Mouse (Mus musculus): ENCODE measurements around the gene Dusp16. TPM values are rescaled to one million over a fixed set of nuclear protein-coding genes. Genes with fewer than 3 reads are reported as not detected.
A peak's percentile ranks its signal among the peaks of the same experiment; 100 is the strongest.

Gene Dusp16
- polyA plus RNA-seq, 1 experiment from 2014 or later: 6.7 TPM

DNA sequence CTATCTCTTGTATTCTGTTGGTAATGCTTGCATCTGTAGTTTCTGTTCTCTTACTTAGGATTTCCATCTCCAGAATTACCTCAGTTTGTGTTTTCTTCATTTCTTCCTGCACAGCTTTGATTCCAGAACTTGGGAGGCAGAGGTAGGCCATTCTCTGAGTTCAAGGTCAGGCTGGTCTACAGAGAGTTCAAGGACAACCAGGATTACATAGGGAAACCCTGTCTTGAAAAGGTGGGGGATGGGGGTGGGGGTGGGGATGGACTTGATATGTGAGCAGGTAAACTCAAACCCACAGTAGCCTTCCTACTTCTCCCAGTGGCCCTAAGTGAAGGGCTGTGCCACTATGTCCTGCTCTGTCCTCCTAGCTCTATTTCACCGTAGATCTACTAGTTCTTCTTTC, 20.6 kb upstream of the Dusp16 start:
- 57% methylated on average over 1 of the region's 1 CpGs for WGBS (ENCODE audit: insufficient replicate concordance)
- Histone ChIP-seq H3K9ac (no peak overlapping the region), H3K27ac (no peak overlapping the region), H3K36me3 (no peaks in the 10 kb centered on the region), H3K27me3 (replicated peaks) (peaks cover 13% of the 10 kb centered on the region; the same call in 1 of the 2 replicates), H3K9me3 (replicated peaks) (no peaks in the 10 kb centered on the region), H3K4me1 (no peaks in the 10 kb centered on the region), H3K4me3 (no peak overlapping the region), H3K4me2 (no peak overlapping the region)
- no peak for ATAC-seq

DNA sequence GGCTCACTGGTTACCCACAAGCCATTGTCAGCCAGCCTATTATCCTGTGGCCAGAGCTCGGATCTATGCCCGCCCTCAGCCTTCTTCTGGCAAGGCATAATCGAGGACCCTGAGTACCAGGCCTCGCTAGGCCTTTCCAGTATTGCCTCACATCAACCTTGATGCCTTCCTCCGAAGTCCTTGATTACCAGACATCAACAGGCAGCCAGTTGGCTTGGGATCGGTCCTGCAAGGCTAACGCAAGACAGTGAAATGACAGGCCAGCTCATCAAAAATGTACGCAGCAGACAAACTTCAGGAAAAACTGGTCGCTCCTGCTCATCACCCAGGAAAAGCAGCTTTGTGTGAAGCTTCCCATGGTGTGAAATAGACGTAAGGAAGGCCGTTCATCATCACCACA, 15.4 kb upstream of the Dusp16 start:
- 79% methylated on average over 11 of the region's 11 CpGs for WGBS (ENCODE audit: insufficient replicate concordance)
- H3K4me1 ChIP-seq: no peaks in the 10 kb centered on the region
- no peaks in the 10 kb centered on the region for H3K9me3 ChIP-seq (replicated peaks)
- no peak overlapping the region for H3K9ac ChIP-seq
- no peak overlapping the region for H3K27ac ChIP-seq
- no peak overlapping the region for H3K4me3 ChIP-seq
- ATAC-seq: no peak
- H3K4me2 ChIP-seq: no peak overlapping the region
- H3K36me3 ChIP-seq: no peaks in the 10 kb centered on the region
- H3K27me3 ChIP-seq (replicated peaks): no peaks in the 10 kb centered on the region

DNA sequence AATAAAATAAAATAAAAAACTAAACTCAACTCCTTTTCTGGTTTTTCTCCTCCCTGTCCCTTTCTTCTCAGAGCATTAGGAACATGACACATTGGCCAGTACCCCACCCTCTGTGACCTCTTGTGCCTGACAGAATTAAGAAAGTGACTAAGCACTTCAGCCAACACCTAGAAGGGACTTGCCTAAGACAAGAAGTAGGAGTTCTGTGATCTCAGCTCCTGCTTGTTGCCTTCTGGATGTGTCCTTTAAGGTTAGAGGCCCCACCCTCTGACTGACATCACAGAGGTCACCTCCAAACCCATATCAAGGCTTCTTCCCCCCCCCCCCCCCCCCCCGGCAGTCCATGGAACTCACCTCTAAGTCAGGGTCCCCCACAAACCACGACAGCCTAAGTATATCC, 14.7 kb upstream of the Dusp16 start:
- no peak overlapping the region for H3K9ac ChIP-seq
- no peak overlapping the region for H3K27ac ChIP-seq
- no peak overlapping the region for H3K4me2 ChIP-seq
- H3K4me3 ChIP-seq: no peak overlapping the region
- H3K27me3 ChIP-seq (replicated peaks): no peaks in the 10 kb centered on the region
- H3K9me3 ChIP-seq (replicated peaks): no peaks in the 10 kb centered on the region
- H3K4me1 ChIP-seq: no peaks in the 10 kb centered on the region
- WGBS (ENCODE audit: insufficient replicate concordance): 43% methylated on average over 1 of the region's 2 CpGs
- H3K36me3 ChIP-seq: no peaks in the 10 kb centered on the region
- no peak for ATAC-seq

DNA sequence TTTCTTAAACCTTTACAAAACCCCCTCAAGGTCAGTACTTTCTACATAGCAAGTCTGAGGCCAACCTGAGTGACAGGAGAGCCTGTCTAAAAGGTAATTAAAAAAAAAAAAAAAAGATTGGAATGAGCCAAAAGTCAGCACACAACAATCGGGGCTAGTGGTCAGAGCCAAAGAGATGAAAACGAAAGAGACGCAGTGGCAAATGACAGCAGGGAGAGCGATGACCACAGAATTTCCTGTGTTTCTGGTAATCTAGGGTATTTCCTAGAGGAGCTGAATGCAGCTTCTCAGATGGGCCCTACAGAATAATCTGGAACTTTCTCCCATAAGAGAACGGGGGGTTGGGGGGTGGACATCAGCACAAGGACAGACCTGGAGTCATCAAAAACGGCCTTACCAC, 13.7 kb upstream of the Dusp16 start:
- Histone ChIP-seq H3K9me3 (replicated peaks) (no peaks in the 10 kb centered on the region), H3K27me3 (replicated peaks) (no peaks in the 10 kb centered on the region), H3K4me3 (no peak overlapping the region), H3K9ac (no peak overlapping the region), H3K4me2 (no peak overlapping the region), H3K27ac (no peak overlapping the region), H3K4me1 (no peaks in the 10 kb centered on the region), H3K36me3 (no peaks in the 10 kb centered on the region)
- 42% methylated on average over 6 of the region's 6 CpGs for WGBS (ENCODE audit: insufficient replicate concordance)
- ATAC-seq: no peak

DNA sequence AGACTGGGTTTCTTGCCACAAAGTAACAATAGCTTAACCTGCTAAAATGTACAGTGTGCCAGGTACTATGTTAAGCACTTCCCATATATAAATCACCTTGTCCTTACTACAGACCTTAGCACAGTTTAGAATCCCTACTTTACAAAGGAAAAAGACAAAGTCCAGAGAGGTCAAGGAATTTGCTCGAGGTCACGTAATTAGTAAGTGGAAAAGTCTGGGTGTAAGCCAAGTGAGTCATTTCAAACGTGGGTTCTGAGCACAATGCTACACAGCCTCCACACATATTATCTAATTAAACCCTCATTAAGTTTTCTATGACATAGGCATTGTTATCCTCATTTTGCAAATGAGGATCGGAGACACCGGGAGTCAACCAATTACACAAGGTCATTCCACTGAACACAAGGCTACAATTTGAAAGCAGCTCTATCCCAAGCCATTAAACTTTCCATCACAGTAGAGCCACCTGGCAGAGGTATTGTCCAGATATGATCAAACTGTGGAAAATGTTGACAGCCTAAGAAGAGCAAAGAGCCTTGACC, 12.4 kb upstream of the Dusp16 start:
- no peak for ATAC-seq
- H3K27ac ChIP-seq: no peak overlapping the region
- H3K27me3 ChIP-seq (replicated peaks): no peaks in the 10 kb centered on the region
- H3K4me3 ChIP-seq: no peak overlapping the region
- no peaks in the 10 kb centered on the region for H3K4me1 ChIP-seq
- H3K4me2 ChIP-seq: no peak overlapping the region
- H3K36me3 ChIP-seq: no peaks in the 10 kb centered on the region
- H3K9ac ChIP-seq: no peak overlapping the region
- H3K9me3 ChIP-seq (replicated peaks): no peaks in the 10 kb centered on the region
- WGBS (ENCODE audit: insufficient replicate concordance): 79% methylated on average over 5 of the region's 5 CpGs

DNA sequence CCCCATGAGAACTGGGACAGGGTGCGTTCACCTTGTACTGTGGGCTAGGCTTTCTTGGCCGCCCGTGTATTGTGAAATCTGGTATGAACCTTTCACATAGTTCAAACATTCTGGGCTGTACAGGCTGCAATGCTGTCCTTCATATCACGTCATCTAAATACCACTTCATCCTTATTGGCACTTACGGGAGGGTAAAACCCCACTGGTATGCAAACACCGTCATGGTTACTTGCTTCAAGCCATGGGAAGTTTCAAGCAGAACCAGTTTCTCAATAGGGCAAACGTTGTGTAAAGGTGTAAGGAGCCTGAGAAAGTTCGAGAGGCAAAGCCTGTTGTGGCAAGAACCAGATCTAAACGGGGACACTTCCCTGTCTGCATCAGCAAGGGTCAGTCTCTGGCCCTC, 10.2 kb upstream of the Dusp16 start:
- no peaks in the 10 kb centered on the region for H3K9me3 ChIP-seq (replicated peaks)
- H3K27ac ChIP-seq: no peak overlapping the region
- H3K27me3 ChIP-seq (replicated peaks): no peaks in the 10 kb centered on the region
- no peak overlapping the region for H3K4me3 ChIP-seq
- ATAC-seq: no peak
- H3K4me2 ChIP-seq: no peak overlapping the region
- no peaks in the 10 kb centered on the region for H3K36me3 ChIP-seq
- 73% methylated on average over 9 of the region's 9 CpGs for WGBS (ENCODE audit: insufficient replicate concordance)
- no peaks in the 10 kb centered on the region for H3K4me1 ChIP-seq
- H3K9ac ChIP-seq: no peak overlapping the region

DNA sequence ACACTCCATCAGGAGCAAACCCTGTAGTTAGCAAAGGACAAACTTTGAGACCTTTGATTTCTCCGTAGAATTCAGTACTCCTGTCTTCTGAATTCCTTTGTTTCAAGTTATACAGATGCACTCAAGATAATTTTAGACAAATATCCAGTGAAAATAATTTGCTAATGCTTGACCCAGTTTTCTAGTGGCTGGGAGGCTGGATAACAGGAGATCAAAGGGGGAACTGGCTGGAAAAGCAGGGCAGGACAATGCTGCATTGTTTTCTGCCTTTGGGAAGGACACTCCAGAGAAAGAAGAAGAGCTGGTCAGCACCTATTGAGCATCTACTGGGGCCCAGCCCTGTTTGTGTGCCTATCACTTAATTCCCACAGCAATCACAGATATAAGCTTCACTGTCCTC, 9.1 kb upstream of the Dusp16 start:
- Histone ChIP-seq H3K4me1 (no peaks in the 10 kb centered on the region), H3K27ac (no peak overlapping the region), H3K36me3 (no peaks in the 10 kb centered on the region), H3K9ac (no peak overlapping the region), H3K4me3 (no peak overlapping the region), H3K27me3 (replicated peaks) (no peaks in the 10 kb centered on the region), H3K9me3 (replicated peaks) (no peaks in the 10 kb centered on the region), H3K4me2 (no peak overlapping the region)
- no peak for ATAC-seq
- WGBS (ENCODE audit: insufficient replicate concordance): 76% methylated on average over 1 of the region's 1 CpGs

DNA sequence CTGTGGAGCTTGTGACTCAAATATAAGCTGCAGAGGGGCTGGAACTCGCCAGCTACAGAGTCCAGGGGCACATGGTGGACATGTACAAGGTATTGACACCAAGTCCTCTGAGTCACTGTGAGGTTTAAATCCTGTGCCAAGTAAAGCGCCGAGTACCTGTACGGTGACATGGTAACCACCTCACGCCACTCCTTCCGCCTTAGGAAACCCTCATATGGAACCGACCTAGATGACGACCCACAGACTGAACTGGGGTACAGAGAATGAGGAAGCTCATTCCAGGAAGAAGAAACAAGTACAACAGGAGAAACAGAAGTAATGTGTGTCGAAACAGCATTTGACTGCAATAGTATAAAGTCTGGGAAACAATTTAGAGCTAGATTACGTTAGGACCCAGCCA, 3.9 kb upstream of the Dusp16 start:
- Histone ChIP-seq H3K36me3 (no peaks in the 10 kb centered on the region), H3K27me3 (replicated peaks) (0 out of 2 replicates have a peak, but pooled peaks cover 3% of the 10 kb centered on the region), H3K4me2 (no peak overlapping the region), H3K4me3 (no peak overlapping the region), H3K4me1 (peaks cover 15% of the 10 kb centered on the region), H3K9me3 (replicated peaks) (no peaks in the 10 kb centered on the region), H3K27ac (no peak overlapping the region), H3K9ac (no peak overlapping the region)
- no peak for ATAC-seq
- 57% methylated on average over 10 of the region's 10 CpGs for WGBS (ENCODE audit: insufficient replicate concordance)

GRCm38 (mm10) chr6:134793911-134794520, 1.6 kb upstream of the Dusp16 start:
- H3K9me3 ChIP-seq (replicated peaks): no peaks in the 10 kb centered on the region
- H3K4me3 ChIP-seq: peak overlapping the region; percentile 85
- peak; percentile 25; the same call in 1 of the 2 replicates for ATAC-seq
- H3K36me3 ChIP-seq: no peaks in the 10 kb centered on the region
- H3K27ac ChIP-seq: no peak overlapping the region
- 12% methylated on average over 21 of the region's 21 CpGs for WGBS (ENCODE audit: insufficient replicate concordance)
- peaks cover 29% of the 10 kb centered on the region for H3K4me1 ChIP-seq
- H3K27me3 ChIP-seq (replicated peaks): 0 out of 2 replicates have a peak, but pooled peaks cover 3% of the 10 kb centered on the region
- 0 out of 2 replicates have a peak overlapping the region, but pooled peaks have one; percentile 23 for H3K9ac ChIP-seq
- peak overlapping the region; percentile 91 for H3K4me2 ChIP-seq

GRCm38 (mm10) chr6:134793046-134793806, 801 bp upstream of the Dusp16 start:
- Histone ChIP-seq H3K9ac (peak overlapping the region; percentile 97), H3K9me3 (replicated peaks) (no peaks in the 10 kb centered on the region), H3K27ac (peak overlapping the region; percentile 71), H3K4me2 (peak overlapping the region; percentile 91), H3K36me3 (no peaks in the 10 kb centered on the region), H3K4me1 (peaks cover 33% of the 10 kb centered on the region), H3K27me3 (replicated peaks) (0 out of 2 replicates have a peak, but pooled peaks cover 3% of the 10 kb centered on the region), H3K4me3 (peak overlapping the region; percentile 85)
- no peak for ATAC-seq
- 35% methylated on average over 21 of the region's 21 CpGs for WGBS (ENCODE audit: insufficient replicate concordance)

- H3K4me3 ChIP-seq: peak overlapping the region; percentile 85
- peak overlapping the region; percentile 91 for H3K4me2 ChIP-seq
- peak overlapping the region; percentile 93 for H3K27ac ChIP-seq
- no peaks in the 10 kb centered on the region for H3K36me3 ChIP-seq
- H3K9ac ChIP-seq: peak overlapping the region; percentile 97
- ATAC-seq: peak; percentile 27; the same call in 1 of the 2 replicates
- H3K4me1 ChIP-seq: peaks cover 43% of the 10 kb centered on the region
- WGBS (ENCODE audit: insufficient replicate concordance): 1% methylated on average over 39 of the region's 46 CpGs
- 0 out of 2 replicates have a peak, but pooled peaks cover 3% of the 10 kb centered on the region for H3K27me3 ChIP-seq (replicated peaks)
- no peaks in the 10 kb centered on the region for H3K9me3 ChIP-seq (replicated peaks)
Observed at GRCm38 (mm10) chr6:134791251-134792118, 940 bp downstream of the Dusp16 start.

Measured in liver, embryonic 12.5 days (tissue).